Mouse (Mus musculus) pancreas, adult 10 weeks (tissue): ENCODE measurements around the gene Shcbp1. TPM values are rescaled to one million over a fixed set of nuclear protein-coding genes. Genes with fewer than 3 reads are reported as not detected.

Experiments
- polyA plus RNA-seq: library from polyadenylated mRNA; stranded (reverse); fragments of 350-450 nt; fragmentation: Illumina TruSeq; extraction: RNeasy Lipid Tissue Mini Kit (QIAGEN cat#74804); gene quantifications from one replicate; pipeline ENCODE4 v1.2.3, GENCODE M21; 2015; ENCODE audit warnings: low read depth, low replicate concordance; ENCODE audit not compliant: insufficient read depth

The Shcbp1 gene
- not detected for polyA plus RNA-seq

GRCm38 (mm10) chr8:4779254-4780055, at the start of gene Shcbp1:
TSS of gene Shcbp1 (minus strand) at chr8:4779567.

Other genes starting within 250 kb of the Shcbp1 start
- 2.5 TPM for gene Zfp958, start 166.4 kb downstream of the Shcbp1 start, polyA plus RNA-seq